Mouse (Mus musculus) thymus, adult 2 months (tissue): ENCODE measurements around the gene Ryr2.

Experiments used
- CTCF ChIP-seq: fragments of 200-500 bp; IDR thresholded peaks from 2 replicates; pipeline ENCODE4 v1.5.1; 2012; ENCODE audit warnings: mild to moderate bottlenecking, control low read depth, low read length, moderate library complexity, borderline replicate concordance; ENCODE audit not compliant: control insufficient read depth, poor library complexity, insufficient read depth; ENCODE audit errors: extremely low read depth
- POLR2A ChIP-seq: fragments of 200-500 bp; IDR thresholded peaks from 2 replicates; pipeline ENCODE4 v1.6.1; 2012; ENCODE audit warnings: mild to moderate bottlenecking, low read length, control low read depth, moderate library complexity; ENCODE audit not compliant: control insufficient read depth, poor library complexity, insufficient read depth; ENCODE audit errors: extremely low read depth

DNA sequence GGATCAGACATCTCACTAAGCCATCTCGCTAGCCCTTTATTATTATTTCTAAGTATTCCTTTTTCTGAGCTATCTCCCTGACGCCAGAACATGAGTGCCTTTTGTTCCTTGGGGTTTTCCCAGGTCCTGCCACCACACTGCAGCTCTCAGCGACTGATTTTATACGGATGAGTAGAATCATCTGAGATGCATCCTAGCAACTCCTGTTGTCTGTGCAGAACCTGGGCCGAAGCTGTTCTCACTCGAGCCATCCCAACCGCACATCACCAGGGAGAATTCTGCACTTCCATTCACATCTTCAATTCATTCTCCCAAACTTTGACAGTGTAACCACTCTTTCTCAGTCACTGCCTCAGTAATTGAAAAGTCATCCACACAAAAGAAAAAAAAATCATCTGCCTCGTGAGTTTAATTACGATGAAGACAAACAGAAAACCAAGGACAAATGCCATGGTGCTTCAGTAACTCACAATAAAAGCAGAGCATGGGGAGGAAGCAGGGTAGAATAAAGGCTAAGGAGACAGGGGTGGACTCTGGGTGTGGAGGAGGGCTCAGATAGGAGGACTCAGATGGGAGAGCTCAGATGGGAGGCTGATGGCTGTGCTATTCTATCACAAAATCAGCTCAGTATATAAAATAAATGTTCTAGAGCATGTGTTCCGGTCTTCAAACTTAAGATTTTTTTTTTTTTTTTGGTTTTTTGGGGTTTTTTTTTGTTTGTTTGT is 226.1 kb downstream of the Ryr2 start:
- no peak for TF ChIP-seq POLR2A
- TF ChIP-seq CTCF = no peak
